Mouse (Mus musculus) thymus, adult 2 months (tissue): ENCODE data around the gene C8g. TPM values are rescaled to one million over a fixed set of nuclear protein-coding genes. Genes with fewer than 3 reads are reported as not detected.

Experiments
- DNase-seq: peaks from one replicate; pipeline ENCODE4 v3.0.0; 2021
- H3K27ac ChIP-seq: fragments of 200-500 bp; 2 replicates; pipeline ENCODE4 v1.5.1; 2012; ENCODE audit warnings: low read length, control low read depth; ENCODE audit not compliant: control insufficient read depth, insufficient read depth
- H3K27me3 ChIP-seq: fragments of 200-500 bp; 2 replicates; pipeline ENCODE4 v1.6.1; 2012; ENCODE audit warnings: mild to moderate bottlenecking, low read length, moderate library complexity, mixed read lengths; ENCODE audit not compliant: control insufficient read depth, insufficient read depth
- H3K36me3 ChIP-seq: fragments of 200-500 bp; 2 replicates; pipeline ENCODE4 v1.6.1; 2012; ENCODE audit warnings: mild to moderate bottlenecking, low read length, moderate library complexity; ENCODE audit not compliant: control insufficient read depth, insufficient read depth
- H3K4me1 ChIP-seq: fragments of 200-500 bp; replicated peaks from 2 replicates; pipeline ENCODE4 v1.6.1; 2012; ENCODE audit warnings: low read length; ENCODE audit not compliant: control insufficient read depth, insufficient read depth
- H3K4me3 ChIP-seq: fragments of 200-500 bp; 2 replicates; pipeline ENCODE4 v1.5.1; 2012; ENCODE audit warnings: mild to moderate bottlenecking, low read length, control low read depth, moderate library complexity; ENCODE audit not compliant: control insufficient read depth, insufficient read depth
- CTCF ChIP-seq: fragments of 200-500 bp; IDR thresholded peaks from 2 replicates; pipeline ENCODE4 v1.5.1; 2012; ENCODE audit warnings: mild to moderate bottlenecking, control low read depth, low read length, moderate library complexity, borderline replicate concordance; ENCODE audit not compliant: control insufficient read depth, poor library complexity, insufficient read depth; ENCODE audit errors: extremely low read depth
- POLR2A ChIP-seq: fragments of 200-500 bp; IDR thresholded peaks from 2 replicates; pipeline ENCODE4 v1.6.1; 2012; ENCODE audit warnings: mild to moderate bottlenecking, low read length, control low read depth, moderate library complexity; ENCODE audit not compliant: control insufficient read depth, poor library complexity, insufficient read depth; ENCODE audit errors: extremely low read depth
- WGBS: fragments of 180-500 bp; shearing (Covaris S2); methylation state at CpG from one replicate; pipeline ENCODE4 v1.1.7; 2018; 5-methylcytosine and 5-hydroxymethylcytosine counted together
- polyA plus RNA-seq: library from polyadenylated mRNA; depleted of rRNA; stranded (reverse); fragments of >200 nt; gene quantifications from 2 replicates; pipeline ENCODE4 v1.2.3, GENCODE M21; 2012

The C8g gene
- polyA plus RNA-seq, 1 experiment: 4.7 TPM

- 0 out of 2 replicates have a peak, but pooled peaks cover 3% of the 10 kb centered on the region for H3K36me3 ChIP-seq
- DNase-seq: peak; percentile 75
- WGBS: under 1% methylated on average over 40 of the region's 44 CpGs
- peaks cover 29% of the 10 kb centered on the region for H3K4me1 ChIP-seq
- peak within 1 kb of the TSS; percentile 33; the same call in 1 of the 2 replicates for H3K27ac ChIP-seq
- TF ChIP-seq CTCF (no peak), POLR2A (peak; percentile 58; the same call in 1 of the 2 replicates)
- H3K4me3 ChIP-seq: peak within 1 kb of the TSS; percentile 97
- no peaks in the 10 kb centered on the region for H3K27me3 ChIP-seq
Observed at GRCm38 (mm10) chr2:25500576-25501405, 728 bp downstream of the C8g start, which contains the start of gene Fbxw5. Fbxw5 (plus strand) TSS chr2:25500750.

- Histone ChIP-seq H3K36me3 (0 out of 2 replicates have a peak, but pooled peaks cover 3% of the 10 kb centered on the region), H3K4me3 (peak overlapping the region; percentile 47), H3K27ac (peak overlapping the region; percentile 33; the same call in 1 of the 2 replicates), H3K4me1 (peaks cover 29% of the 10 kb centered on the region), H3K27me3 (no peaks in the 10 kb centered on the region)
- TF ChIP-seq CTCF: no peak
- no peak for TF ChIP-seq POLR2A
- DNase-seq: no peak
- WGBS: 69% methylated on average over 6 of the region's 6 CpGs
Observed at GRCm38 (mm10) chr2:25500071-25500575, 1.4 kb downstream of the C8g start.

GRCm38 (mm10) chr2:25498622-25499478, 2.7 kb downstream of the C8g start:
- no peak overlapping the region for H3K27ac ChIP-seq
- no peaks in the 10 kb centered on the region for H3K36me3 ChIP-seq
- WGBS: 86% methylated on average over 15 of the region's 15 CpGs
- H3K4me3 ChIP-seq: no peak overlapping the region
- TF ChIP-seq CTCF: no peak
- H3K27me3 ChIP-seq: no peaks in the 10 kb centered on the region
- H3K4me1 ChIP-seq: peaks cover 29% of the 10 kb centered on the region
- no peak for DNase-seq

- H3K4me3 ChIP-seq: no peak overlapping the region
- WGBS: 26% methylated on average over 6 of the region's 6 CpGs
- no peak for DNase-seq
Observed at GRCm38 (mm10) chr2:25497846-25498575, 3.5 kb downstream of the C8g start.

GRCm38 (mm10) chr2:25496462-25496861, 5.1 kb downstream of the C8g start:
- peaks cover 21% of the 10 kb centered on the region for H3K4me1 ChIP-seq
- no peak overlapping the region for H3K27ac ChIP-seq
- TF ChIP-seq CTCF: no peak
- no peak for TF ChIP-seq POLR2A
- no peak for DNase-seq
- no peaks in the 10 kb centered on the region for H3K27me3 ChIP-seq
- H3K36me3 ChIP-seq: no peaks in the 10 kb centered on the region
- WGBS: 55% methylated on average over 4 of the region's 4 CpGs
- no peak overlapping the region for H3K4me3 ChIP-seq

More at GRCm38 (mm10) chr2:25497846-25498575, 3.5 kb downstream of the C8g start:
- Histone ChIP-seq H3K4me1 (peaks cover 29% of the 10 kb centered on the region), H3K27ac (0 out of 2 replicates have a peak overlapping the region, but pooled peaks have one; percentile 25), H3K27me3 (no peaks in the 10 kb centered on the region), H3K36me3 (no peaks in the 10 kb centered on the region)
- TF ChIP-seq POLR2A: no peak
- no peak for TF ChIP-seq CTCF
